Mouse (Mus musculus) gastrocnemius, adult 2 months (tissue): Measurements from ENCODE around the gene Bpifb9a. TPM values are rescaled to one million over a fixed set of nuclear protein-coding genes. Genes with fewer than 3 reads are reported as not detected.
A peak's percentile ranks its signal among the peaks of the same experiment; 100 is the strongest.
"Not testable (repeated sequence)": the region's sequence is repeated elsewhere in the genome, so short reads cannot be mapped to it uniquely, and the experiment has no call there.

Experiments
- DNase-seq: peaks from one replicate; pipeline ENCODE4 v3.0.0; 2022
- H3K27ac ChIP-seq: fragments of 200-600 bp; 2 replicates; pipeline ENCODE4 v1.8.1; 2022; ENCODE audit warnings: mild to moderate bottlenecking
- H3K4me3 ChIP-seq: fragments of 200-600 bp; 2 replicates; pipeline ENCODE4 v1.8.1; 2022; ENCODE audit warnings: mild to moderate bottlenecking, moderate library complexity
- CTCF ChIP-seq: fragments of 200-600 bp; IDR thresholded peaks from 2 replicates; pipeline ENCODE4 v1.8.1; 2022; ENCODE audit warnings: antibody characterized with exemption, mild to moderate bottlenecking, moderate library complexity
- intact Hi-C: fragments of 180-260 bp; cut with DNase I; formaldehyde crosslinking; loops from one replicate; pipeline ENCODE4 v1.15.1; 2025
- total RNA-seq, 2 experiments: library from RNA; stranded (reverse); gene quantifications; 2 replicates each; pipeline ENCODE4 v1.2.3; 2021

Gene Bpifb9a
- total RNA-seq, 2 experiments from 2014 or later = not detected

- no peak for TF ChIP-seq CTCF
- Histone ChIP-seq H3K27ac (no peak overlapping the region), H3K4me3 (no peak overlapping the region)
- intact Hi-C loops = no loop called here
- DNase-seq = no peak
These were observed 12.3 kb upstream of the Bpifb9a start for GRCm38 (mm10) chr2:154245322-154245721.

DNA sequence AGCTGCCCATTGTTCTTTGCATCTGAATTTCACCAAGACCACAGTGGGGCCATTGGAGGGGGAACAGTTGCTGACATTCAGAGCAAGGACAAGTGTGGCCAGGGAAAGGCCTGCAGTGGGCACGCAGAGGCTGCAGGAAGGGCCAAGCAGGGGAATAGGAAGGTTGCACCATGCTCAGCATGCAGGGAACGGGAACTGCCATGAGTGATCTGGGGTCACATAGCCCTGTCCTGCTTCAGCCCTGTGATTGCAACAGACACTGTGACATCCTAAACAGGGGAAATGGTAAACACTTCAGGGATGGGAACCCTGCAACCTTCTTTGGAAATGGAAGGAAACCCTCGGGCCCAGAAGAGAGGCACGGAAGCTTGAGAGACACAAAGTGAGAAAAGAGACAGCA, 2.4 kb upstream of the Bpifb9a start:
- DNase-seq, H3K4me3 ChIP-seq, intact Hi-C loops, H3K27ac ChIP-seq: not testable (repeated sequence)

GRCm38 (mm10) chr2:154255770-154256169, 1.9 kb upstream of the Bpifb9a start:
- TF ChIP-seq CTCF = no peak
- no peak overlapping the region for H3K4me3 ChIP-seq
- H3K27ac ChIP-seq = no peak overlapping the region
- intact Hi-C loops = no loop called here
- no peak for DNase-seq

GRCm38 (mm10) chr2:154264397-154264796, 6.7 kb downstream of the Bpifb9a start:
- H3K4me3 ChIP-seq, H3K27ac ChIP-seq, intact Hi-C loops, DNase-seq: not testable (repeated sequence)

- H3K4me3 ChIP-seq, intact Hi-C loops, DNase-seq, H3K27ac ChIP-seq: not testable (repeated sequence)
These were observed 34.2 kb downstream of the Bpifb9a start for GRCm38 (mm10) chr2:154291866-154292265.

DNA sequence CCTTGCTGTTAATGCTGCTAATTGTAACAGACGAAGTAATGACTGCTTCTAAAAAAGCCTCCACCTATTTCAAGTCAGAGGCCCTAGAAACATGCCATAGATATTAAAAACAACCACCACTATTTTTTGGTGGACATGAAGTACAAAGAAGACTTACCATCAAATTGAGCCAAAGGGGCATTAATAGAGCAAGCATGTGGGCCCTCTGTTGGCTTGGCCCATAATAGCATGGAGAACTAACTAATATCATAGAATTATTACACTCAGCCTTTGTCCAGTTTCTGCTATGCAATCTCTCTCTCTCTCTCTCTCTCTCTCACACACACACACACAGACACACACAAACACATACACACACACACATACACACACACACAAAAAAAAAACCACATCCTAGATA, 35.2 kb downstream of the Bpifb9a start:
- intact Hi-C loops = no loop called here
- Histone ChIP-seq H3K4me3 (no peak overlapping the region), H3K27ac (no peak overlapping the region)
- no peak for TF ChIP-seq CTCF
- DNase-seq = no peak

- DNase-seq = peak; percentile 40
- intact Hi-C loops = loop anchor here (2.0 kb wide), 1 partner anchor 80 kb away; no protein-coding TSS in a partner anchor
- peak overlapping the region; percentile 36; the same call in 1 of the 2 replicates for H3K4me3 ChIP-seq
- TF ChIP-seq CTCF = peak; percentile 68
- not testable (repeated sequence) for H3K27ac ChIP-seq
These were observed 37.1 kb downstream of the Bpifb9a start for GRCm38 (mm10) chr2:154294746-154295145.

- Histone ChIP-seq H3K4me3 (no peak overlapping the region), H3K27ac (no peak overlapping the region)
- peak; percentile 76 for TF ChIP-seq CTCF
- intact Hi-C loops = no loop called here
- DNase-seq = peak; percentile 68
These were observed 42.8 kb downstream of the Bpifb9a start for GRCm38 (mm10) chr2:154300496-154300895.

DNA sequence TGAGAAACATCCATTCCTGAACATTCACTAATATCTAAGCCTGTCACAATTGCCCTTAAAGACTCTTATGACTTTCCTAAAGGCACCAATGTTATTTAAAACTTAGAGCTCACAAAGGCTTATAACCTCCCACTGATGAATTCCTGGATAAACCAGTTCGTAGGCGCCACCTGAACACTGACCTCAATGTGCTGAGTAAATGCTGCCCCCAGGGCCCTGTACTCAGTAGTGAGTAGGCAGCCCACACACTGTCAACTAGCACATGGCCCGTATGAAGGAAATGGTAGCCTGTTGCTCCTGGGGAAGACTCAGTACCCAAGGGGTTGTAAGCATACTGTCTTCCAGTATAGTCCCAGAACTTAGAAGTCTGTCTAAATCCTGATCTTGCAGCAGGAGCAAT, 44.1 kb downstream of the Bpifb9a start:
- no peak for DNase-seq
- Histone ChIP-seq H3K27ac (no peak overlapping the region), H3K4me3 (no peak overlapping the region)
- intact Hi-C loops = no loop called here
- no peak for TF ChIP-seq CTCF

- intact Hi-C loops, H3K4me3 ChIP-seq, DNase-seq, H3K27ac ChIP-seq: not testable (repeated sequence)
These were observed 47.0 kb downstream of the Bpifb9a start for GRCm38 (mm10) chr2:154304604-154305003.

- DNase-seq, H3K27ac ChIP-seq, H3K4me3 ChIP-seq, intact Hi-C loops: not testable (repeated sequence)
These were observed 49.3 kb downstream of the Bpifb9a start, which contains the start of gene Bpifb9b for GRCm38 (mm10) chr2:154306927-154307326. Gene Bpifb9b (plus strand): TSS chr2:154307227.

- H3K4me3 ChIP-seq, DNase-seq, intact Hi-C loops, H3K27ac ChIP-seq: not testable (repeated sequence)
These were observed 56.1 kb downstream of the Bpifb9a start for GRCm38 (mm10) chr2:154313771-154314170.

Other genes starting within 250 kb of the Bpifb9a start
- gene Bpifa2, start 249.6 kb upstream of the Bpifb9a start, total RNA-seq = not detected
- gene Bpifa3, start 127.5 kb upstream of the Bpifb9a start, total RNA-seq = not detected
- gene Bpifa1, start 115.0 kb upstream of the Bpifb9a start, total RNA-seq = not detected
- gene Bpifa5, start 95.2 kb upstream of the Bpifb9a start, total RNA-seq = not detected
- gene Bpifb1, start 67.0 kb upstream of the Bpifb9a start, total RNA-seq = not detected
- gene Bpifb5, start 34.1 kb upstream of the Bpifb9a start, total RNA-seq = not detected
- not detected for gene Bpifb9b, start 49.4 kb downstream of the Bpifb9a start, total RNA-seq
- gene Cdk5rap1, start 115.2 kb downstream of the Bpifb9a start, total RNA-seq = 10 to 100 TPM; 14.5 to 15.3 TPM
- gene Snta1, start 150.2 kb downstream of the Bpifb9a start, total RNA-seq = 100 to 1,000 TPM; 245 to 247 TPM
- gene Cbfa2t2, start 178.6 kb downstream of the Bpifb9a start, total RNA-seq = 10 to 100 TPM; 13.4 to 17.9 TPM